Mouse (Mus musculus) testis, adult 2 months (tissue): Measurements from ENCODE around the gene Efhc1.

Source experiments
- CTCF ChIP-seq: fragments of 200-500 bp; IDR thresholded peaks from 2 replicates; pipeline ENCODE4 v1.5.1; 2012; ENCODE audit warnings: low read depth, mild to moderate bottlenecking, inconsistent platforms, low read length, moderate library complexity; ENCODE audit not compliant: control insufficient read depth, insufficient read depth, insufficient replicate concordance
- POLR2A ChIP-seq: fragments of 200-500 bp; IDR thresholded peaks from 2 replicates; pipeline ENCODE4 v1.6.1; 2012; ENCODE audit warnings: low read depth, mild to moderate bottlenecking, inconsistent platforms, low read length, moderate library complexity; ENCODE audit not compliant: control insufficient read depth

- TF ChIP-seq CTCF (no peak), POLR2A (no peak)
Measured at GRCm38 (mm10) chr1:21007941-21008701, 56.7 kb downstream of the Efhc1 start.
